Mouse (Mus musculus) E14TG2a.4 (cell line): ENCODE measurements at regions not wholly inside any gene's neighbourhood (a gene's known extent, or its start where the extent isn't known, plus 50 kb on each side); places are given as distances from the start of the nearest gene placed in this dataset.

ENCODE experiments used
- CTCF ChIP-seq: conservative IDR thresholded peaks from 2 replicates; pipeline ENCODE4 v1.5.1; 2014; ENCODE audit warnings: low read length
- NANOG ChIP-seq: IDR thresholded peaks from 2 replicates; pipeline ENCODE4 v1.6.1; 2014; ENCODE audit warnings: borderline replicate concordance, low read length, mixed read lengths
- POU5F1 ChIP-seq: IDR thresholded peaks from 2 replicates; pipeline ENCODE4 v1.6.1; 2014; ENCODE audit warnings: low read length, borderline replicate concordance

- no peak for TF ChIP-seq CTCF
- TF ChIP-seq POU5F1 = no peak
- no peak for TF ChIP-seq NANOG
These were observed 87.9 kb upstream of the Cep85l start for GRCm38 (mm10) chr10:53467472-53468292.
